Mouse (Mus musculus): ENCODE results near the gene Slc27a2. TPM values are rescaled to one million over a fixed set of nuclear protein-coding genes. Genes with fewer than 3 reads are reported as not detected.

The Slc27a2 gene
- polyA plus RNA-seq, 1 experiment from 2014 or later = 6.9 TPM

DNA sequence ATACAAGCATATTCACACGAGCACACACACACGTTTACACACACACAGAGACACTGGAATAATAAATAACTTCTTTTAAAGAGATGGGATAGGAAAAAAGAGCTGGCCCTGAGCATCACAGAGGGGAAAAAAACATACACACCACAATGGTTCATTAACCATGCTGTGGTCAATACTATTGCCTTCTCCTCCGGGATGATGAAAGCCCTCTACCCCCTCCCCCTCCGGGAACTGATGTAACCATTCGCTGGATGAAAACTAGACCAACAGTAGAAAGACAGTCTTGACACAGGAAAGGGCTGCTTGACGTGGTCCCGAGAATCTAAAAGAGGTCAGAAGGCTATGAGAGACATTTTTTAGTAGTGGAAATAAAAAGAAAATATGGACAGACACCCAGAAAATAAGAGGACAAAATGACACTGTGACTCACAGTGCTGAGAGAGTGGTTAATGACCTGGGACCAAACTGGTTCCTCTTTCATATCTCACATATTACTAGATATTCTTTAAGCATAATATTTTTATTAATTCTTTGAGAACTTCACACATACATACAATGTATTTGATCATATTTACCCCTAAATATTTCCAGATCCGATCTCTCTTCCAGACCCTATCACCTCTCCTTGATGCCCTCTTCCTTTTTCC, 840 bp upstream of the Slc27a2 start:
- 72% methylated on average over 8 of the region's 8 CpGs for WGBS
- Histone ChIP-seq H3K4me1 (replicated peaks; ENCODE audit: control insufficient read depth, insufficient read depth, low read length) (peaks cover 13% of the 10 kb centered on the region), H3K9me3 (ENCODE audit: control insufficient read depth, low read length) (no peaks in the 10 kb centered on the region), H3K36me3 (ENCODE audit: control insufficient read depth, insufficient read depth) (no peaks in the 10 kb centered on the region), H3K4me2 (ENCODE audit: low read length) (no peak overlapping the region), H3K27ac (ENCODE audit: low read length) (no peak overlapping the region), H3K9ac (replicated peaks; ENCODE audit: low read depth, low read length) (no peak overlapping the region), H3K4me3 (replicated peaks; ENCODE audit: low read length) (no peak overlapping the region), H3K27me3 (replicated peaks; ENCODE audit: control insufficient read depth, insufficient read depth, low read length) (peaks cover 29% of the 10 kb centered on the region)
- no peak for ATAC-seq

DNA sequence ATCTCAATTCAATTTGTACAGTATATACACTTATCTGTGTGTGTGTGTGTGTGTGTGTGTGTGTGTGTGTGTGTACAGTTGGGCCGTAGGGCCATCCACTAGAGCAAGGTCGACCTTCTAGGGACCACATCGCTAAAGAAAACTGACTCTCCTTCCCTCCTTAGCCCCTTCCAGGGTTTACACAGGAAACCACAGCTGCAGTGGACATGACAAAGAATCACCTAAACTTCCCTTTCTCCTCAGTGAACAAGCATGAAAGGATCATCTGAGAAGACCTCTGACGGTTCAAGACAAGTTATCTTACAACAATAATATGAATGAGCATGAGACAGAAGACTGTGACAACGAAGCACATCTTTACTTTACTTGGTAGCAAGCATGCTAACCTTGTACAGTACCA, 311 bp upstream of the Slc27a2 start:
- no peak overlapping the region for H3K4me3 ChIP-seq (replicated peaks; ENCODE audit: low read length)
- H3K9me3 ChIP-seq (ENCODE audit: control insufficient read depth, low read length) = no peaks in the 10 kb centered on the region
- WGBS = 17% methylated on average over 5 of the region's 5 CpGs
- H3K36me3 ChIP-seq (ENCODE audit: control insufficient read depth, insufficient read depth) = no peaks in the 10 kb centered on the region
- no peak overlapping the region for H3K4me2 ChIP-seq (ENCODE audit: low read length)
- ATAC-seq = no peak
- H3K27me3 ChIP-seq (replicated peaks; ENCODE audit: control insufficient read depth, insufficient read depth, low read length) = peaks cover 29% of the 10 kb centered on the region
- H3K9ac ChIP-seq (replicated peaks; ENCODE audit: low read depth, low read length) = no peak overlapping the region
- H3K4me1 ChIP-seq (replicated peaks; ENCODE audit: control insufficient read depth, insufficient read depth, low read length) = peaks cover 13% of the 10 kb centered on the region
- no peak overlapping the region for H3K27ac ChIP-seq (ENCODE audit: low read length)

DNA sequence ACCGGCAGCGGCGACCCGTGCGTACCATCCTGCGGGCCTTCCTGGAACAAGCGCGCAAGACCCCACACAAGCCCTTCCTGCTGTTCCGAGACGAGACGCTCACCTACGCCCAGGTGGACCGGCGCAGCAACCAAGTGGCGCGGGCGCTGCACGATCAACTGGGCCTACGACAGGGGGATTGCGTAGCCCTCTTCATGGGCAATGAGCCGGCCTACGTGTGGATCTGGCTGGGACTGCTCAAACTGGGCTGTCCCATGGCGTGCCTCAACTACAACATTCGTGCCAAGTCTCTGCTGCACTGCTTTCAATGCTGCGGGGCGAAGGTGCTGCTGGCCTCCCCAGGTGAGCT, 1.1 kb downstream of the Slc27a2 start:
- Histone ChIP-seq H3K4me2 (ENCODE audit: low read length) (peak overlapping the region; percentile 94), H3K9me3 (ENCODE audit: control insufficient read depth, low read length) (no peaks in the 10 kb centered on the region), H3K36me3 (ENCODE audit: control insufficient read depth, insufficient read depth) (no peaks in the 10 kb centered on the region), H3K9ac (replicated peaks; ENCODE audit: low read depth, low read length) (peak overlapping the region; percentile 74), H3K27me3 (replicated peaks; ENCODE audit: control insufficient read depth, insufficient read depth, low read length) (peaks cover 29% of the 10 kb centered on the region), H3K4me1 (replicated peaks; ENCODE audit: control insufficient read depth, insufficient read depth, low read length) (peaks cover 13% of the 10 kb centered on the region), H3K4me3 (replicated peaks; ENCODE audit: low read length) (peak overlapping the region; percentile 68), H3K27ac (ENCODE audit: low read length) (no peak overlapping the region)
- WGBS = under 1% methylated on average over 26 of the region's 26 CpGs
- peak; percentile 71 for ATAC-seq

DNA sequence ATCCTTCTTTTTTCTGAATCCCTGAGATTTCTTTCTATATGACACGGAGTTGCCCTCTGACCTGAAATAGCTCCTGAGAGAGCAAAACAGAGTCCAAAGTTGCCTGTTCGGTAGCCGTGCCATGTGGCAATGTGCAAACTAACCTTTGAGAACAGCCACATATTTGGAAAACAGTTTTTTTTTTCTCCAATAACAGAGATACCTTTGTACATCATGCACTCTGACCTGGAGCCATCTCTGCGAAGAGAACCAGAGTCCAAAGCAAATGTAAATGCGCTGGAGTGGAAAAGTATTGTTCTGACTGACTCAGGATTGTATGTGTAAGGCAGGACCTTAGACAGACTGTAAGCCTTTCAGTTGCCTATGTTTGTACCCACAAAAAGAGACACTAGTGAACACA, 3.3 kb downstream of the Slc27a2 start:
- no peak for ATAC-seq
- Histone ChIP-seq H3K4me2 (ENCODE audit: low read length) (no peak overlapping the region), H3K4me1 (replicated peaks; ENCODE audit: control insufficient read depth, insufficient read depth, low read length) (peaks cover 13% of the 10 kb centered on the region), H3K36me3 (ENCODE audit: control insufficient read depth, insufficient read depth) (no peaks in the 10 kb centered on the region), H3K9me3 (ENCODE audit: control insufficient read depth, low read length) (no peaks in the 10 kb centered on the region), H3K27me3 (replicated peaks; ENCODE audit: control insufficient read depth, insufficient read depth, low read length) (peaks cover 29% of the 10 kb centered on the region), H3K4me3 (replicated peaks; ENCODE audit: low read length) (no peak overlapping the region), H3K27ac (ENCODE audit: low read length) (no peak overlapping the region), H3K9ac (replicated peaks; ENCODE audit: low read depth, low read length) (no peak overlapping the region)
- WGBS = 82% methylated on average over 5 of the region's 5 CpGs

DNA sequence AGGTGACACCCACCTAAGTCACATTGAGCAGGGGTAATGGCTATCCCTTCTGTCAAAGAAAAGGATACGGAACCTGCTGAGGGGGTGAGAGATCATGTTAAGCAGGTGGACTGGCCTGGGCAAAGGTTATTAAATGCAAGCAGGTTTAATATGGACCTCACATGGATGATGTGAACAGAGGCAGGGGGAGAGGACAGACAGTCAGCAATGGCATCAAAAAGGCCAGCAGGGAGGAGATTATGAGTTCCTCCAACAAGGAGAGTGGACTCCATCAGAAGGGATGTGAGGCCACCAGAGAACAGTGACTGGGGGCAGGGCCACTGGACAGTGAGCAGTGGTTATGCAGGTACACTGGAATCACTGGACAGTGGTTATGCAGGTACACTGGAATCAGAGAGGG, 7.9 kb downstream of the Slc27a2 start:
- Histone ChIP-seq H3K27me3 (replicated peaks; ENCODE audit: control insufficient read depth, insufficient read depth, low read length) (0 out of 2 replicates have a peak, but pooled peaks cover 2% of the 10 kb centered on the region), H3K4me2 (ENCODE audit: low read length) (no peak overlapping the region), H3K9me3 (ENCODE audit: control insufficient read depth, low read length) (no peaks in the 10 kb centered on the region), H3K4me3 (replicated peaks; ENCODE audit: low read length) (no peak overlapping the region), H3K4me1 (replicated peaks; ENCODE audit: control insufficient read depth, insufficient read depth, low read length) (peaks cover 7% of the 10 kb centered on the region), H3K27ac (ENCODE audit: low read length) (no peak overlapping the region), H3K36me3 (ENCODE audit: control insufficient read depth, insufficient read depth) (no peaks in the 10 kb centered on the region), H3K9ac (replicated peaks; ENCODE audit: low read depth, low read length) (no peak overlapping the region)
- ATAC-seq = no peak
- 98% methylated on average over 1 of the region's 1 CpGs for WGBS

DNA sequence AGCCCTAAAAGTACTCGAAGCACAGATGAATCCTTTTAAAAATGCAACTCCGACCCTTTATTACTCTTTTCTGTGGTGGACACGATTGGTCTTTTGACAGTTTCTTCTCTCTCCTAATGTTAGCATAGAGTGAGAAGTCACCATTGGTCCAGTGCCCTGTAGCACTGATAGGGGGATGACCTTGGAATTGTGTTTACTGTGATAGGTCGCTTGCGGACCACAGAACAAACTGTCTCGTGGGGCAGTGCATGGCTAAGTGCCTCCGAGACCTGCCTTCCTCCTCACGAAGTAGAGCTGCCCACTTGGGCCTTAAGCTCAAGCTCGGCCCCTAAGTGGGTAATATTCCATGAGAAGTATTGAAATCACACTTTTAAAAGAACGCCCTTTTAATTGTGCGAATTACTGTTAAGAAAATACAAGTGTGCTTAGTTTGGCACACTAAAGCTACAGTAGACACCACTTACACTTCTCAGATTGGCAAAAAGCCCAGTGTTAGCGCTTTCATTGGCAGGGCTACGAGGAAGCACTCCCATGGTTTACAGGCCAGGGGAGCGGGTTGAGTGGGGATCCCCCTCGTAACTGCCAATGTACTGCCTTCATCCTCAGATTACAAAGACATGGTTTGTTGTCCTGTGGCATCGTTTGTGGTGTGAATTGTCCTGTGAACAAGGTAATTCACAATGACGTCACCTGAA, 11.4 kb downstream of the Slc27a2 start:
- Histone ChIP-seq H3K9ac (replicated peaks; ENCODE audit: low read depth, low read length) (no peak overlapping the region), H3K4me2 (ENCODE audit: low read length) (no peak overlapping the region), H3K4me3 (replicated peaks; ENCODE audit: low read length) (no peak overlapping the region), H3K9me3 (ENCODE audit: control insufficient read depth, low read length) (no peaks in the 10 kb centered on the region), H3K27ac (ENCODE audit: low read length) (no peak overlapping the region), H3K27me3 (replicated peaks; ENCODE audit: control insufficient read depth, insufficient read depth, low read length) (no peaks in the 10 kb centered on the region), H3K4me1 (replicated peaks; ENCODE audit: control insufficient read depth, insufficient read depth, low read length) (peaks cover 7% of the 10 kb centered on the region), H3K36me3 (ENCODE audit: control insufficient read depth, insufficient read depth) (no peaks in the 10 kb centered on the region)
- peak; percentile 79 for ATAC-seq
- WGBS = 43% methylated on average over 17 of the region's 17 CpGs

DNA sequence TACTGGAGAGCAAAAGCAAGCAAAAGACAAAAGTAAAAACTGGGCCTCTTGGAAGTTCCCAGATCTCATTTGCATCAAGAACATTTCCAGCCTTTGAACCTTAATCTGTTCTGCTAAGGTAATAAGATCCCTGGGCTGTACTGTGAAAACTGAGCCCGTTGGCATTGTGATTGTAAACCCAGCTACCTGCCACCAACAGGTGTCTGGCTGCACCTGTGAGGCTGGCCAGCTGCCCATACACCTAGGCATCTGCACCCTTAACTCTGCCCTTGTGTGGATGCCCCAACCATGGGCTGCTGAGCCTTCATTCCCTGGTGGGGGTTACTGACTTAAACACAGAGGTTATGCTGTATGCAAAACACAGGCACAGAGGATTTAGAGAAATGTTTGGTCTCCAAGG, 20.0 kb downstream of the Slc27a2 start:
- H3K9ac ChIP-seq (replicated peaks; ENCODE audit: low read depth, low read length) = no peak overlapping the region
- WGBS = 74% methylated on average over 1 of the region's 1 CpGs

DNA sequence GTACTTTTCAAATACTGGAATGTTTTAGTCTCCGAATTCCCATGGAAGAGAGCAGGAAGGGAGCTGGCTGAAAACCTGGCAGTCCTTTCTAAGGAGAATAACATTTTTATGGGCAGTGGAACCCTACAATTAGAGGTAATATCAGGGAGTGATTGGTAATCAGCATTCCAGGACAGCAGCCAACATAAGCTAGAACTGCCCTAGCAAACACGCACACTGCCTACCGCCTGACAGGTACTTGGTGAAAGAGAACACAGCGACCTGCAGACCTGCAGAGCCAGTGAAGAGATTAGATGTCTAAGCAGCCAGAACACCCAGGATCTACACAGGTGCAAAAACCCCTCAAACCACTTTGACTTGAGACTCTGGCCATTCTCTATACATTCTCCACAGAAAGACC, 20.5 kb downstream of the Slc27a2 start:
- no peak for ATAC-seq
- H3K27ac ChIP-seq (ENCODE audit: low read length) = no peak overlapping the region
- no peak overlapping the region for H3K4me2 ChIP-seq (ENCODE audit: low read length)
- no peaks in the 10 kb centered on the region for H3K4me1 ChIP-seq (replicated peaks; ENCODE audit: control insufficient read depth, insufficient read depth, low read length)
- 87% methylated on average over 4 of the region's 4 CpGs for WGBS
- no peaks in the 10 kb centered on the region for H3K27me3 ChIP-seq (replicated peaks; ENCODE audit: control insufficient read depth, insufficient read depth, low read length)
- H3K4me3 ChIP-seq (replicated peaks; ENCODE audit: low read length) = no peak overlapping the region
- H3K9me3 ChIP-seq (ENCODE audit: control insufficient read depth, low read length) = peaks cover 5% of the 10 kb centered on the region
- no peaks in the 10 kb centered on the region for H3K36me3 ChIP-seq (ENCODE audit: control insufficient read depth, insufficient read depth)
- H3K9ac ChIP-seq (replicated peaks; ENCODE audit: low read depth, low read length) = no peak overlapping the region

More for the DNA sequence above, 20.0 kb downstream of the Slc27a2 start:
- Histone ChIP-seq H3K4me3 (replicated peaks; ENCODE audit: low read length) (no peak overlapping the region), H3K4me1 (replicated peaks; ENCODE audit: control insufficient read depth, insufficient read depth, low read length) (no peaks in the 10 kb centered on the region), H3K4me2 (ENCODE audit: low read length) (no peak overlapping the region), H3K36me3 (ENCODE audit: control insufficient read depth, insufficient read depth) (no peaks in the 10 kb centered on the region), H3K27me3 (replicated peaks; ENCODE audit: control insufficient read depth, insufficient read depth, low read length) (no peaks in the 10 kb centered on the region), H3K27ac (ENCODE audit: low read length) (no peak overlapping the region), H3K9me3 (ENCODE audit: control insufficient read depth, low read length) (peaks cover 5% of the 10 kb centered on the region)
- ATAC-seq = no peak

DNA sequence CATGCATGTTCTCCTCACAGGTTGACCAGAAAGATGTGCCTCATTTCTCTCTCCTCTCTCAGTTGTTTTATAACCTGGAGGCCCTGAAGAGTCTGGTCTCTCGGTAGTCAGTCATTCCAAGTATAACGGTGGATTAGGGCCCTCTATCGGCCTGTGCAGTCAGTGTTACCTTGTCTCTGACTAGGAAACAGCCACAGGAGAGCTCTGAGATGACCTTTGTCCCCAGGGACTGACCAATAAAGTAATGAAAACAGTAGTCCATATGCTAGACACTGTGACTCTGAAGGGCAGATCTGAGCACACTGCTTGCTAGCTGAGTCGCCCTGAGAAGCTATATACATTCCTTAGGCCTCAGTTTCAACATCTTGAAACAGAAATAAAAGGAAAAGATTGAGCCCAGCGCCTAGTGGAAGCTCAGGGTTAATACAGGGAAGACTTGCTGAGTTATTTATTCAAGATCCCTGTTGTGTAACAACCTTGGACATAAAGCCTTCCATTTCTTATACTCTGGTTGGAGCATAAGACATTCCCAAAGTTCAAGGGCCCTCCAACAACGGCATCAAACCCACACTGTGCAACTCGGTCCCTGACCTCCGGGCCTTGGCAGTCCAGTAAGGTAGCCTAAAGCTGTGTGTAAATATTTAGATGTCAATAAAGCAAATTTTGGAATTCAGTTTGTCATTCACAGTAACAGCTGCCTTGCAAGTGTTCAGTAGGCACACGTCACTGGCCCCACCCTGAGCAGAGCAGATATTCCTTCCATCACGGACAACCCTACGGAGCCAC, 23.4 kb downstream of the Slc27a2 start:
- ATAC-seq = no peak
- H3K27me3 ChIP-seq (replicated peaks; ENCODE audit: control insufficient read depth, insufficient read depth, low read length) = no peaks in the 10 kb centered on the region
- H3K9me3 ChIP-seq (ENCODE audit: control insufficient read depth, low read length) = peaks cover 4% of the 10 kb centered on the region
- 88% methylated on average over 11 of the region's 11 CpGs for WGBS
- H3K36me3 ChIP-seq (ENCODE audit: control insufficient read depth, insufficient read depth) = no peaks in the 10 kb centered on the region
- no peak overlapping the region for H3K4me3 ChIP-seq (replicated peaks; ENCODE audit: low read length)
- H3K4me1 ChIP-seq (replicated peaks; ENCODE audit: control insufficient read depth, insufficient read depth, low read length) = no peaks in the 10 kb centered on the region
- no peak overlapping the region for H3K4me2 ChIP-seq (ENCODE audit: low read length)
- no peak overlapping the region for H3K9ac ChIP-seq (replicated peaks; ENCODE audit: low read depth, low read length)
- H3K27ac ChIP-seq (ENCODE audit: low read length) = no peak overlapping the region
